Mouse (Mus musculus): ENCODE data around the gene Slc9a1.

DNA sequence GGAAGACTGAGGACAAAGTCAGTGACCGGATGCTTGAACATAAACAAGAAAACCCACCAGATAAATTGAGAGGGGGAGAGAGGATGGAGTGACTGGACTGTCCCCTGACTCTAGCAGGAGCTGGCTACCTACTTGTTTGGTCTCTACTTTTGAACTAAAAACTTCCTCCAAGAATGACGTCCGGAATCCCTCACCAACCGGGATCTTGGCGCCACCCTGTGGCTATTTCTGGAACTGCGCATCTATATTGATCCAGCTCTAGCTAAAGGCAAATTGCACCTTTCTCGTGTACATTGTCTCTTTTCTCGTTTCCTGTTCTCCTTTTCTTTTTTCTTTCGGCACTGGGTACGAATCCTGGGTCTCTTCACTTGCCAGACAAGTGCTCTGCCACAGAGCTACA is 82.0 kb downstream of the Slc9a1 start:
- peak; percentile 91 for TF ChIP-seq CTCF (IDR thresholded peaks at IDR 0.05; ENCODE audit: control insufficient read depth, insufficient read depth, insufficient replicate concordance, low read depth, low read length)
- no peak for TF ChIP-seq POLR2A (IDR thresholded peaks at IDR 0.05; ENCODE audit: control insufficient read depth, low read depth, low read length)

All from testis, adult 2 months (tissue).